Mouse (Mus musculus): Measurements from ENCODE around the gene Tnrc6b. TPM values are rescaled to one million over a fixed set of nuclear protein-coding genes. Genes with fewer than 3 reads are reported as not detected.

The Tnrc6b gene
- polyA plus RNA-seq, 1 experiment from 2014 or later, result 42.9 TPM

DNA sequence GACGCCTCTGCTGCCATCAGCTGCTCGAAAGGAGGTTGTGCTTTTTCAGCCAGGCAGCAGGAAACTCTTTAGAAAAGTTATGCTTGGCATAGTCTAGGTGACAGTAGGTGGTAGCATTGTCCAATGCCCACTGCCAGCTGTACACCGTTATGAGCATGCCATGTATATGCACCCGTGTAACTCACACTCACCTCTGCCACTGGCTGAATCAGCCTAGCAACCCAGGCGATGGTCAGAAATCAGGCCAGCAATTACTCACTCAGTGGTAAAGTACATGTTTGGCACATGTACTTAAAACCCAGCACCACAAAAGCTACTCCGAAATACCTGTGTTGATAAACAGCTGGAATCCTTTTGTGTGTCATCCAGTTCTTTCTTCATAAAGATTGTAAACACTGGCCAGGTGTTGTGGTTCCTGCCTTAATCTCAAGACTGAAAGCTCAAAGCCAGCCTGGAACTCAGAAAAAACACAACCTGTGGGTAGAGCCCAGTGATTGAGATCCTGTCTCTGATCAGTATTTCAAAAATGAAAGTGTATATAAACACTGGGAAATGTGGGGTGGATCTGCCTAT lies 230.4 kb downstream of the Tnrc6b start:
- 92% methylated on average over 6 of the region's 6 CpGs for WGBS
- H3K4me3 ChIP-seq, result no peak overlapping the region
- no peaks in the 10 kb centered on the region for H3K27me3 ChIP-seq (replicated peaks)
- no peak for ATAC-seq (ENCODE audit: low FRiP score, low read depth)
- no peaks in the 10 kb centered on the region for H3K4me1 ChIP-seq
- H3K27ac ChIP-seq, result no peak overlapping the region
- H3K4me2 ChIP-seq (replicated peaks), result no peak overlapping the region
- no peak overlapping the region for H3K9ac ChIP-seq
- peaks cover 6% of the 10 kb centered on the region; the same call in 1 of the 2 replicates for H3K36me3 ChIP-seq
- H3K9me3 ChIP-seq, result no peaks in the 10 kb centered on the region

DNA sequence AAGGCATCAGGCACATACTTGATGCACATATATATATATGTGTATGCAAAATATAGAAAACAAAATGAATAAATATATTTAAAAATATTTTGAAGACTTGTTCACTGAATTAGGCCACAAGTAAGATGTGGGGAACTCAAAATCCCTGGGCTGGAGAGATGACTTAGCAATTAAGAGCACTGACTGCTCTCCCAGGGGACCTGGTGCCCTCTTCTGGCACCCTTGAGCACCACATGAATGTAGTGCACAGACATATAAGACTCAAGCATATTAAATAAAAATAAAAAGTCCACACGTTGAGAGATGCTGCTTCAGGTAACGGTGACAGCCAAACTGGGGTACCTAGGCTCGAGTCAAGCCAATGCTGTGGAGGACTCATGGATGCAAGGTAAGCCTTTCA lies 234.7 kb downstream of the Tnrc6b start:
- Histone ChIP-seq H3K36me3 (0 out of 2 replicates have a peak, but pooled peaks cover 3% of the 10 kb centered on the region), H3K27ac (no peak overlapping the region), H3K9ac (no peak overlapping the region), H3K4me1 (peaks cover 11% of the 10 kb centered on the region), H3K27me3 (replicated peaks) (no peaks in the 10 kb centered on the region), H3K4me2 (replicated peaks) (no peak overlapping the region), H3K4me3 (no peak overlapping the region), H3K9me3 (no peaks in the 10 kb centered on the region)
- ATAC-seq (ENCODE audit: low FRiP score, low read depth), result no peak
- 63% methylated on average over 3 of the region's 3 CpGs for WGBS

DNA sequence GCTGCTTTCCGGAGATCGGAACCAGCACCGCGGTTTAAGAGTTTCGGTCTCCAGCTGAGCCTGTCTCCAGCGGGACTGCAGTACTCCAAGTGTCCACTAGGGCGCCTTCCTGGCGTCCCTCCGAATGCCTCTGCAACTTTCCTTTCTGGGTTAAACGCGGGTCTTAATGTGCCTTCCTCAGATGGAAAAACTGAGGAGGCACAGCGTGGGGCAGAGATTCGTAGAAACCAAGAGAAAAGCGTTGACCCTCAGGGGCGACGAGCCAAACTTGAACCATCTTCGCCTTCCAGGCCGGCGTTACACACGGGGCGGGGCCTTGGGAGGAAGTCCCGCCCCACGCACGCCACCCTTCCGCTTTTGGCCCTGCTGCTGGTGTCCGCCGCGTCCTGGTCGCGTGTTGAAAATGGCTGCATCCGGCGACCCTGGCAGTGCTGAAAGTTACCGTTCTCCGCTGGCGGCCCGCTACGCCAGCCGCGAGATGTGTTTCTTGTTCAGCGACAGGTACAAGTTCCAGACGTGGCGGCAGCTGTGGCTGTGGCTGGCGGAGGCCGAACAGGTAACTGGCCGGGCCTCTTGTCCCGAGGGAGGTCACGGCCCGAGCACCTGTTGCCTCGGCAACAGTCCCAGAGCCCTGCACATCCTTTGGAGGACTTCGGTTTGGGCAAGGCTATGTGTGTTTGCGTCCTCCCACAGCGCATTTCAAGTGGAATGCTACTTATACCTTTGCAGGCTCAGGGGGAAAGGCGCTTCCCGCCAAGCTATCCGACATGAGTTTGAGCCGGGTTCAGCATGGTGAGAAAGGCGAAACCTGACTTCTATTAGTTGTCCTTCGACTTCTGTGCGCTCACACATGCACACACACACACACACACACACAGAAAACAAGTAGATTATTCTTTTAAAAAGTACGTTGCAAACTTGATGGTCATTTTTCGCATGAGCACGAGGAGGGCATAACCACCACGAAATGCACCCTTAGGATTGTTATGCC lies 237.3 kb downstream of the Tnrc6b start, which contains the start of gene Adsl:
TSS of gene Adsl (plus strand) at position 346 of the 991 bp plus-strand sequence.
- Histone ChIP-seq H3K4me2 (replicated peaks) (peak within 1 kb of the TSS; percentile 75), H3K4me1 (peaks cover 11% of the 10 kb centered on the region), H3K9me3 (no peaks in the 10 kb centered on the region), H3K36me3 (peaks cover 17% of the 10 kb centered on the region), H3K27me3 (replicated peaks) (no peaks in the 10 kb centered on the region), H3K27ac (no peak within 1 kb of the TSS), H3K4me3 (peak within 1 kb of the TSS; percentile 86), H3K9ac (peak within 1 kb of the TSS; percentile 75)
- peak; percentile 93 for ATAC-seq (ENCODE audit: low FRiP score, low read depth)
- under 1% methylated on average over 63 of the region's 63 CpGs for WGBS

- WGBS, result 61% methylated on average over 4 of the region's 4 CpGs
- no peak for ATAC-seq (ENCODE audit: low FRiP score, low read depth)
- H3K27ac ChIP-seq, result no peak overlapping the region
- H3K36me3 ChIP-seq, result peaks cover 27% of the 10 kb centered on the region
- H3K9ac ChIP-seq, result peak overlapping the region; percentile 75
- H3K4me2 ChIP-seq (replicated peaks), result peak overlapping the region; percentile 75
- H3K4me3 ChIP-seq, result peak overlapping the region; percentile 86
- no peaks in the 10 kb centered on the region for H3K27me3 ChIP-seq (replicated peaks)
- peaks cover 11% of the 10 kb centered on the region for H3K4me1 ChIP-seq
- no peaks in the 10 kb centered on the region for H3K9me3 ChIP-seq
Measured at GRCm38 (mm10) chr15:80949431-80949830, 238.3 kb downstream of the Tnrc6b start.

- Histone ChIP-seq H3K27ac (no peak overlapping the region), H3K4me3 (no peak overlapping the region), H3K9me3 (no peaks in the 10 kb centered on the region), H3K4me2 (replicated peaks) (peak overlapping the region; percentile 75), H3K27me3 (replicated peaks) (no peaks in the 10 kb centered on the region), H3K9ac (0 out of 2 replicates have a peak overlapping the region, but pooled peaks have one; percentile 75), H3K36me3 (peaks cover 33% of the 10 kb centered on the region), H3K4me1 (peaks cover 11% of the 10 kb centered on the region)
- ATAC-seq (ENCODE audit: low FRiP score, low read depth), result no peak
- WGBS, result 93% methylated on average over 7 of the region's 7 CpGs
Measured at GRCm38 (mm10) chr15:80950055-80950454, 238.9 kb downstream of the Tnrc6b start.

DNA sequence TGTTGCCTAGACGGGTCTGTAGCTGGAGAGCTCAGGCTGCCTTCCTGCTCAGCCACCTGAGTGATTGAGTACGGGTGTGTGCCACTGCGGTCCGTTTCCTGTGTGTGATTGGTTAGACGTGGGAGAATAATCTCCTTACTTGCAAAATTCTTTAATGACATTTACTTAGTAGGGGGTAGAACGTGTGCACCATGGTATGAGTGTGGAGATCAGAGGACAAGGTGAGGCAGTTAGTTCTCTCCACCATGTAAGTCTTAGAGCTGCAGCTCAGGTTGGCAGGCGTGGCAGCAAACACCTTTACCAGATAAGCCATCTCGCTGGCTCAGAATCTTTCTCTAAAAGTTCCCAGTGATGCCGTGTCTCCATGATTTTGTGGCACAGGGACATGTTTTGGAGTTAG lies 242.9 kb downstream of the Tnrc6b start:
- H3K27ac ChIP-seq, result no peak overlapping the region
- H3K9ac ChIP-seq, result no peak overlapping the region
- peaks cover 63% of the 10 kb centered on the region for H3K36me3 ChIP-seq
- no peak overlapping the region for H3K4me2 ChIP-seq (replicated peaks)
- H3K9me3 ChIP-seq, result no peaks in the 10 kb centered on the region
- H3K4me1 ChIP-seq, result peaks cover 10% of the 10 kb centered on the region
- H3K27me3 ChIP-seq (replicated peaks), result no peaks in the 10 kb centered on the region
- WGBS, result 96% methylated on average over 9 of the region's 9 CpGs
- no peak for ATAC-seq (ENCODE audit: low FRiP score, low read depth)
- H3K4me3 ChIP-seq, result no peak overlapping the region

GRCm38 (mm10) chr15:80954861-80955260 lies 243.7 kb downstream of the Tnrc6b start:
- Histone ChIP-seq H3K27ac (no peak overlapping the region), H3K36me3 (peaks cover 69% of the 10 kb centered on the region)
- 90% methylated on average over 3 of the region's 3 CpGs for WGBS

DNA sequence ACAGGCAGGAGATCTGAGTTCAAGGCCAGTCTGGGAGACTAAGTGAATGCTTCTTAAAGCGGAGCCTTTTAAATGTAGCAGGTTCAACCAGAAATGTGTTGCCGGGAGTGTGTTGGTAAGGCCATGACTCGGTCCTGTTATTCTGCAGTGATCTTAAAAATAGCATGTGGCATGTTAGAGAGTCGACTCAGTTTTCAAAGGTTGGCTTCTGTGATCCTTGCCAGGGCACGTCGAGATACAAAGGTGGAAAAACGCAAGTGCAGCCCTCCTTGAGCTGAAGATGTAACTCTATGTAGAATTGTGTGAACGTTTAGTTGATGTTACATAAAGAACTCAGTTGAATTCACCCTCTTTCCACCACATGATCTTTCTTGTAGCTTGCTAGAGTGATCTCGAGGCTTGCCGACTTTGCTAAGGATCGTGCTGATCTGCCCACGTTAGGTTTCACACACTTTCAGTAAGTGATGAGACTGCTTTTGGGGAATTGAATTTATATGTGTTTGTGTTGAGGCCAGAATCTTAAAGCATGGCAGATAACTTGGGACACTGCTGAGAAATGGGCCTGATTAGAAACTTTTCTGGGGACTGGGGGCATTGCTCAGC lies 244.8 kb downstream of the Tnrc6b start:
- H3K27ac ChIP-seq, result no peak overlapping the region
- H3K4me2 ChIP-seq (replicated peaks), result no peak overlapping the region
- 94% methylated on average over 12 of the region's 12 CpGs for WGBS
- no peak for ATAC-seq (ENCODE audit: low FRiP score, low read depth)
- no peaks in the 10 kb centered on the region for H3K9me3 ChIP-seq
- H3K4me1 ChIP-seq, result no peaks in the 10 kb centered on the region
- peaks cover 77% of the 10 kb centered on the region for H3K36me3 ChIP-seq
- H3K27me3 ChIP-seq (replicated peaks), result no peaks in the 10 kb centered on the region
- H3K4me3 ChIP-seq, result no peak overlapping the region
- H3K9ac ChIP-seq, result no peak overlapping the region

More at GRCm38 (mm10) chr15:80954861-80955260, 243.7 kb downstream of the Tnrc6b start:
- no peak overlapping the region for H3K4me2 ChIP-seq (replicated peaks)
- H3K9ac ChIP-seq, result no peak overlapping the region
- H3K9me3 ChIP-seq, result no peaks in the 10 kb centered on the region
- peaks cover under 1% of the 10 kb centered on the region; the same call in 1 of the 2 replicates for H3K4me1 ChIP-seq
- no peaks in the 10 kb centered on the region for H3K27me3 ChIP-seq (replicated peaks)
- ATAC-seq (ENCODE audit: low FRiP score, low read depth), result no peak
- no peak overlapping the region for H3K4me3 ChIP-seq

GRCm38 (mm10) chr15:80969371-80969770 lies 258.3 kb downstream of the Tnrc6b start:
- Histone ChIP-seq H3K4me1 (no peaks in the 10 kb centered on the region), H3K9me3 (no peaks in the 10 kb centered on the region), H3K36me3 (peaks cover 52% of the 10 kb centered on the region), H3K4me3 (no peak overlapping the region), H3K9ac (no peak overlapping the region), H3K27ac (no peak overlapping the region), H3K4me2 (replicated peaks) (no peak overlapping the region), H3K27me3 (replicated peaks) (no peaks in the 10 kb centered on the region)
- ATAC-seq (ENCODE audit: low FRiP score, low read depth), result no peak
- WGBS, result 88% methylated on average over 1 of the region's 1 CpGs

GRCm38 (mm10) chr15:80974311-80974710 lies 263.2 kb downstream of the Tnrc6b start:
- H3K27ac ChIP-seq, result no peak overlapping the region
- H3K9me3 ChIP-seq, result no peaks in the 10 kb centered on the region
- 68% methylated on average over 5 of the region's 5 CpGs for WGBS
- H3K4me3 ChIP-seq, result no peak overlapping the region
- H3K36me3 ChIP-seq, result peaks cover 10% of the 10 kb centered on the region
- H3K9ac ChIP-seq, result no peak overlapping the region
- H3K4me2 ChIP-seq (replicated peaks), result no peak overlapping the region
- no peaks in the 10 kb centered on the region for H3K27me3 ChIP-seq (replicated peaks)
- ATAC-seq (ENCODE audit: low FRiP score, low read depth), result no peak
- H3K4me1 ChIP-seq, result peaks cover 8% of the 10 kb centered on the region

DNA sequence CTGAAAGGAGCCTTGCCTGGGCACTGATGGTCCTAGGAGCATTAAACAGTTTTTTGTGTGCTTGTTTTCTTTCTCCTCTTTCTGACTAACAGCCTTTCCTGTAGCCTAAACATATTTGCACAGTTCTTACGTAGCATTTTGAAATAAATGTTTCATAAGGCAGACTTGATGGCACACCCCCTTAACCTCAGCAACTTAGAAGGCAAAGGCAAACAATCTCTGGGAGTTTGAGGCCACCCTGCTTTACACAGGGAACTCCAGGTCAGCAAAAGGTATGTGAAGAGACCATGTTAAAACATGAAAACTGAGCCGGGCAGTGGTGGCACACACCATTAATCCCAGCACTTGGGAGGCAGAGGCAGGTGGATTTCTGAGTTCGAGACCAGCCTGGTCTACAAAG lies 264.6 kb downstream of the Tnrc6b start:
- 89% methylated on average over 3 of the region's 3 CpGs for WGBS
- no peak for ATAC-seq (ENCODE audit: low FRiP score, low read depth)
- Histone ChIP-seq H3K27me3 (replicated peaks) (no peaks in the 10 kb centered on the region), H3K27ac (no peak overlapping the region), H3K4me2 (replicated peaks) (no peak overlapping the region), H3K9me3 (no peaks in the 10 kb centered on the region), H3K4me1 (peaks cover 8% of the 10 kb centered on the region), H3K9ac (no peak overlapping the region), H3K4me3 (no peak overlapping the region), H3K36me3 (no peaks in the 10 kb centered on the region)

Data from neural tube, embryonic 12.5 days (tissue).